Mouse (Mus musculus) liver, embryonic 14.5 days (tissue): ENCODE measurements around the gene AC153137.1. TPM values are rescaled to one million over a fixed set of nuclear protein-coding genes. Genes with fewer than 3 reads are reported as not detected.

Experiments used
- ATAC-seq: fragments of 200-750 bp; cut with Nextera tagmentation; 2 replicates; pipeline ENCODE4 v1.8.0; 2017; ENCODE audit warnings: moderate number of reproducible peaks, mild to moderate bottlenecking, moderate library complexity; ENCODE audit not compliant: insufficient read depth
- DNase-seq, 3 experiments: peaks; one replicate each; pipeline ENCODE4 v3.0.0-alpha.2; 2012 to 2013; ENCODE audit warnings: low read depth in 3 of 3, low spot score in 3 of 3
- H3K27ac ChIP-seq: fragments of 300-500 bp; sonication (generic); 2 replicates; pipeline ENCODE4 v1.5.1; 2014; ENCODE audit warnings: moderate library complexity, mild to moderate bottlenecking, control low read depth, inconsistent platforms
- H3K27me3 ChIP-seq: fragments of 300-500 bp; sonication (generic); 2 replicates; pipeline ENCODE4 v1.6.1; 2014; ENCODE audit warnings: mild to moderate bottlenecking, low read length, moderate library complexity; ENCODE audit not compliant: control insufficient read depth, insufficient read depth
- H3K36me3 ChIP-seq: fragments of 300-500 bp; sonication (generic); replicated peaks from 2 replicates; pipeline ENCODE4 v1.6.1; 2014; ENCODE audit warnings: low read depth; ENCODE audit not compliant: control insufficient read depth, insufficient read depth
- H3K4me1 ChIP-seq, 2 experiments: fragments of 200-500 bp in 1 of 2; fragments of 300-500 bp in 1 of 2; sonication (generic) in 1 of 2; replicated peaks; 2 replicates each; pipeline ENCODE4 v1.6.1; 2012 to 2014; ENCODE audit warnings: antibody characterized with exemption in 1 of 2, inconsistent platforms in 1 of 2, low read length in 1 of 2; ENCODE audit not compliant: control insufficient read depth in 2 of 2, insufficient read depth in 2 of 2
- H3K4me2 ChIP-seq: fragments of 300-500 bp; sonication (generic); 2 replicates; pipeline ENCODE4 v1.6.1; 2014; ENCODE audit warnings: low read depth, mild to moderate bottlenecking, control low read depth, moderate library complexity
- H3K4me3 ChIP-seq, 2 experiments: fragments of 200-500 bp in 1 of 2; fragments of 300-500 bp in 1 of 2; sonication (generic) in 1 of 2; 2 replicates each; pipeline ENCODE4 v1.5.1; 2012 to 2014; ENCODE audit warnings: low read depth in 2 of 2, low read length in 2 of 2, mild to moderate bottlenecking in 2 of 2, control low read depth in 1 of 2, inconsistent platforms in 1 of 2, moderate library complexity in 1 of 2; ENCODE audit not compliant: insufficient read depth in 1 of 2
- H3K9ac ChIP-seq: fragments of 300-500 bp; sonication (generic); replicated peaks from 2 replicates; pipeline ENCODE4 v1.6.1; 2014; ENCODE audit warnings: mild to moderate bottlenecking, control low read depth, moderate library complexity
- H3K9me3 ChIP-seq: fragments of 300-500 bp; sonication (generic); 2 replicates; pipeline ENCODE4 v1.6.1; 2016; ENCODE audit warnings: low read length, mixed read lengths; ENCODE audit not compliant: control insufficient read depth
- CTCF ChIP-seq: IDR thresholded peaks from 2 replicates; pipeline ENCODE4 v1.5.1; 2016; ENCODE audit warnings: antibody characterized with exemption, low read depth, control low read depth
- EP300 ChIP-seq: IDR thresholded peaks from 2 replicates; pipeline ENCODE4 v1.6.1; 2016; ENCODE audit warnings: antibody characterized with exemption, low read depth
- WGBS: fragments of 180-500 bp; shearing (Covaris S2); extraction: QIAGEN DNeasy Blood & Tissue Kit; methylation state at CpG from one replicate; pipeline ENCODE4 v1.1.7; 2014; ENCODE audit not compliant: insufficient replicate concordance; 5-methylcytosine and 5-hydroxymethylcytosine counted together
- polyA plus RNA-seq, 2 experiments: library from polyadenylated mRNA; depleted of rRNA in 1 of 2; stranded (reverse) in 1 of 2; unstranded in 1 of 2; fragments of >200 nt; fragmentation: Nextera tagmentation in 1 of 2; extraction: Ambion mirVana in 1 of 2; gene quantifications; 2 replicates each; pipeline versions ENCODE4 v1.2.1 to v1.2.3; 2012 to 2014

Gene AC153137.1
- polyA plus RNA-seq, 2 experiments: not detected

DNA sequence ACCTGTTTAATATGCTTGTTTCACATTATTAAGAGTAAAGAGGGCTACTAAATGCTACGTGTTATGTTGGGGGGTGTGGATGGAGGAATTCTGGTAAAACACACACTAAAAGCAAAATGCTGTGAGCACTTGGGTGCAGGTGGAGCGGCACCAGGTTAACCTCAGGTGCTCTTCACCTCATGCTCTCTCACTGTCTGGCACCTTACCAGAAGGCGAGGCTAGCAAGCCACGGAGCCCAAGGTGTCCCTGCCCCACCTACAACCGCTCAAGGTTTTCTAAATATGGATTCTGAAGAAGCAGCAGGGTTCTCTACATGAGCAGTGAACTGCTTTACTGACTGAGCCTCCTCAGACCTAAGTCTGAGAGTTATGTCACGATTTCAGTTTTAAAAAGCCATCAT is 32.6 kb downstream of the AC153137.1 start:
- Histone ChIP-seq H3K4me1 (no peaks in the 10 kb centered on the region; a peak in 1 of 4 replicates), H3K9ac (no peak overlapping the region), H3K27me3 (no peaks in the 10 kb centered on the region), H3K36me3 (peaks cover 20% of the 10 kb centered on the region), H3K4me3 (no peak overlapping the region), H3K27ac (no peak overlapping the region), H3K9me3 (no peaks in the 10 kb centered on the region), H3K4me2 (no peak overlapping the region)
- DNase-seq (no peak), ATAC-seq (no peak)
- TF ChIP-seq CTCF (no peak), EP300 (no peak)
- 86% methylated on average over 6 of the region's 6 CpGs for WGBS

DNA sequence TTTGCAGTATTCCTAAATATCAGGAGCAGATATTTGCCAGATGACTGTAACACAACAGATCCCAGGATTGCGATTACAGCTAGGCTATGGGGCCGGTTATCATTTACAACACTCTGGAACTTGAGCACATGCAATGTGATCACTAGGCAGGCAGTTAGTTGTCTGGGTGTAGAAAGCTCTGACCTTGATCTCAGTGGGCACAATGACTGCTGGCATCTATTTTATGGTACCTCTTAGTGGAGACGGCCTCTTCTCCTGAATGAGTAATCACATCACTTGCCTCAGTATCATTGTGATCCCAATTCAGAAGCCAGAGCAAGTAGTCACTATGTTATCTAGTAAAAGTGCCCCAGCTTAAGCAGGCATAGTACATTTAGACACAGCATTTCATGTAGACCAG is 37.2 kb downstream of the AC153137.1 start:
- peaks cover 18% of the 10 kb centered on the region for H3K36me3 ChIP-seq
- no peak for DNase-seq
- TF ChIP-seq CTCF (no peak), EP300 (no peak)
- H3K4me1 ChIP-seq: no peaks in the 10 kb centered on the region
- no peaks in the 10 kb centered on the region for H3K27me3 ChIP-seq
- H3K9ac ChIP-seq: no peak overlapping the region
- H3K27ac ChIP-seq: no peak overlapping the region
- WGBS: 72% methylated on average over 3 of the region's 3 CpGs
- no peak for ATAC-seq
- no peak overlapping the region for H3K4me2 ChIP-seq
- H3K4me3 ChIP-seq: no peak overlapping the region
- H3K9me3 ChIP-seq: no peaks in the 10 kb centered on the region

- no peak for DNase-seq
- no peak overlapping the region for H3K4me3 ChIP-seq
- H3K36me3 ChIP-seq: no peaks in the 10 kb centered on the region; the same call in 1 of the 2 replicates
- no peak for ATAC-seq
- H3K9ac ChIP-seq: no peak overlapping the region
- TF ChIP-seq CTCF (no peak), EP300 (no peak)
- H3K4me2 ChIP-seq: no peak overlapping the region
- no peaks in the 10 kb centered on the region for H3K4me1 ChIP-seq
- 68% methylated on average over 7 of the region's 7 CpGs for whole genome bisulfite sequencing
- no peak overlapping the region for H3K27ac ChIP-seq
- H3K9me3 ChIP-seq: no peaks in the 10 kb centered on the region
- no peaks in the 10 kb centered on the region for H3K27me3 ChIP-seq
These were observed 39.4 kb downstream of the AC153137.1 start for GRCm38 (mm10) chr1:30938392-30938791.

DNA sequence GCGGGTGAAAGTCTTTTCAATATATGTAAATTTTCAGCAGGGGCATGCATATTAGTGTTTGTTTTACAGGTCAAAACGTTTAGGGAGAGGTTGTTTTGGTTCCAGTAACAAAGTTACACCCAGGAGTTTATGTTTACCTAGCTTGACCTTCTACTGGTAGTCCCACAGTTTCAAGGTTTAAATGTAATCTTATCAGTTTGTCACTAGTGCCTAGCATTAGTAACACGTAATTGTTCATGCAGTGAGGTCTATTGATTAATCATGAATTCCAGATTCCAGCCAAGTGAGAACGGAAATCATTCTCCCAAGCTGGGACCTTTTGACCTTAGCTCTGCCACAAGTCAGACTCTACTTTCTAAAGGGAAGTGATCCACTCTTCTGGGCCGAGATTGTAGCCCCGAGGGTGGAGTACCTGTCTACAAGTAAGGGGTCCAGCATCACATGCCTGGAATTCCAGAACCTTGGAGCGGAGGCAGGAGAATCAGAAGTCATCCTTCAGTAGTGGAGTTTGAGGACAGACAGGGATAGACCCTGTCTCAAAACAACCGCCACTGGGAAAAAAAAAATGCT is 40.3 kb downstream of the AC153137.1 start:
- no peak for ATAC-seq
- Histone ChIP-seq H3K9ac (no peak overlapping the region), H3K27me3 (no peaks in the 10 kb centered on the region), H3K9me3 (no peaks in the 10 kb centered on the region), H3K27ac (no peak overlapping the region), H3K4me2 (no peak overlapping the region), H3K36me3 (no peaks in the 10 kb centered on the region), H3K4me1 (no peaks in the 10 kb centered on the region), H3K4me3 (no peak overlapping the region)
- TF ChIP-seq EP300 (no peak), CTCF (no peak)
- DNase-seq: no peak
- 45% methylated on average over 8 of the region's 8 CpGs for WGBS

DNA sequence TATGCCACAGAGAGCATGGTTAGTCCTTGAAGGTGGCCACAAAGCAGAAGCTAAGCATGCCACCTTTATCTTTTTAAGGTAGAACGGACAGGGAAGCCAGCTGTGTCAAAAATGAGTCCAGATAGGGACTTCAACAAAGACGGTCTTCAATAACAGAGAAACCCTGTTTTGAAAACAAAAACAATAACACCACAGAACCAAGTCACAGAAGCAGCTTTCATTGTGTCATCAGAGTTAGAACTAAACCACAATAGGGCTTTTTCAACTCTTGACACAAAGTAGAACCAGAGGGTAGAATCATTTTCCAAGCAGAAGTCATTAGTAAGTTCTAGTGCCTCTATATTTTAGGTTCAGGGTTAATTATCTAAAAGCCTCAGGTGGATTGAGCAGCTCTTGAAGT is 41.3 kb downstream of the AC153137.1 start:
- 42% methylated on average over 2 of the region's 2 CpGs for WGBS
- Histone ChIP-seq H3K4me3 (no peak overlapping the region), H3K4me1 (no peaks in the 10 kb centered on the region), H3K9me3 (no peaks in the 10 kb centered on the region), H3K9ac (no peak overlapping the region), H3K36me3 (no peaks in the 10 kb centered on the region), H3K4me2 (no peak overlapping the region), H3K27ac (no peak overlapping the region), H3K27me3 (no peaks in the 10 kb centered on the region)
- TF ChIP-seq CTCF: no peak
- no peak for TF ChIP-seq EP300
- ATAC-seq (no peak), DNase-seq (no peak)
